Mouse (Mus musculus) adipocyte (in vitro differentiated cells): ENCODE results near the gene Rpl9.
A peak's percentile ranks its signal among the peaks of the same experiment; 100 is the strongest.

Experiments
- DNase-seq: peaks from one replicate; pipeline ENCODE4 v3.0.0-alpha.2; 2016; ENCODE audit warnings: low spot score

The Rpl9 gene

DNA sequence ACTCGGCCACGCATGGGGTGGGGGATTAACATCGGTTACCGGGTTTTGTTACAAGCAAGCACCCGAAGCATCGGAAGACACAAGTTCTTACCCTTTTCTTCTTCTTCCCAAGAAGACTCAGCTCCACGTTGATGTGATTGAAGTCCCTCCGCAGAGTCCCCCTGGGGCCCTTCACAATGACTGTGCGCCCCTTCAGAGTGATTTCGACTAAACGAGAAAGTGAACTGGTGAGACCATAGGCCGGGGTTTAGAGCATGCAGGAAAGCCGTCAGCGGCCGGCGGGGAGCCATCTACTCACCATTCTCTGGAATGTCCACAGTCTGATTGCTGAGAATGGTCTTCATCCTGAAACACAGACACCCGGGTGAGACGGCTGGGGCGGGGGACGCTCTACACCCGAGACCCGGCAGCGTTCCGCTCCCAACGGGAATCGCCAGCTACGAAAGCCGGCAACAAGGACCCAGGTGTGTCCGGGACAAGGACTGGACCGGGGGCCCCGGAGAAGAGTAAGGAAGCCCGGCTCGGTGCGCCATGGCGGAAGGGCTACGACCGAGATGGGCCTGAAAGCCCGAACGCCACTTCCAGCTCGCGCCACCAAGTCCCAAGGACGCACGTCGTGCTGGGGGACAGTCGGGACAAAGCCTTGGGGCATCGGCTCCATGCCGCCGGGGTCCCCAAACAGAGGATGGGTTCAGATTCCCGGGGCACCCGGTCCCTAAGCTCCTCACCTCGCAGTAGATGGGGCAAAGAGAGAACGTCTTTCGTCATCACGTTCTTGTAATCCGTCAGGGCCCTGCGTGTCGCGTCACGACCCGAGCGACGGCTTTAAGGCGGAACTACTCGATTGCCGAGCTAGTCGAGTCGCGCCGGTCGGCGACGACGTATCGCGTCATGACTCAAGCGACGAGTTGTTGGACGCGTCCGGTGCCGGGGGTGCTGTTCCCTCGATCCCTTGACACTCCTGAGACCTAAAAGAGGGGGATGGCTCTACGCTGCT is at the start of gene Rpl9, which contains the start of gene Lias:
Gene Rpl9 (minus strand): TSS at position 797 of the 997 bp plus-strand sequence.
Gene Lias (plus strand): TSS at position 850 of the 997 bp plus-strand sequence.
- peak; percentile 96 for DNase-seq

DNA sequence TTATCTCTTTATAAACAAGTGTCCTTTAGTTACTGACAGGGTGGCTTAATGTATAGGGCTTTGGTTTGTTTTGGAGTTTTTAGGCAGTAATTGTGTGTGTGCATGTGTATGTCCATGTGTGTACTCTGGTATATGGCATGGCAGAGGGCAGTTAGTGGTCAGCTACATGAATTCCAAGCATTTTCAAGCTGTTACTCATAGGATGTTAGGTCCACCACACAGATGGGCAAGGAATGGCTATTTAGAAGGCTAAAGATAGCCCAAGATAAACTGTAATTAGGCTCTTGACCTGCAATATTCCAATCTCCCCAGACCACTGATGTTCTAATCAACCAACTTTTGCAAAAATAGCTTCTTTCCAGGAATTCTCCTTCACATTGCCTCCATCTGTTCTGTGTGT is 46.8 kb upstream of the Rpl9 start:
- no peak for DNase-seq

DNA sequence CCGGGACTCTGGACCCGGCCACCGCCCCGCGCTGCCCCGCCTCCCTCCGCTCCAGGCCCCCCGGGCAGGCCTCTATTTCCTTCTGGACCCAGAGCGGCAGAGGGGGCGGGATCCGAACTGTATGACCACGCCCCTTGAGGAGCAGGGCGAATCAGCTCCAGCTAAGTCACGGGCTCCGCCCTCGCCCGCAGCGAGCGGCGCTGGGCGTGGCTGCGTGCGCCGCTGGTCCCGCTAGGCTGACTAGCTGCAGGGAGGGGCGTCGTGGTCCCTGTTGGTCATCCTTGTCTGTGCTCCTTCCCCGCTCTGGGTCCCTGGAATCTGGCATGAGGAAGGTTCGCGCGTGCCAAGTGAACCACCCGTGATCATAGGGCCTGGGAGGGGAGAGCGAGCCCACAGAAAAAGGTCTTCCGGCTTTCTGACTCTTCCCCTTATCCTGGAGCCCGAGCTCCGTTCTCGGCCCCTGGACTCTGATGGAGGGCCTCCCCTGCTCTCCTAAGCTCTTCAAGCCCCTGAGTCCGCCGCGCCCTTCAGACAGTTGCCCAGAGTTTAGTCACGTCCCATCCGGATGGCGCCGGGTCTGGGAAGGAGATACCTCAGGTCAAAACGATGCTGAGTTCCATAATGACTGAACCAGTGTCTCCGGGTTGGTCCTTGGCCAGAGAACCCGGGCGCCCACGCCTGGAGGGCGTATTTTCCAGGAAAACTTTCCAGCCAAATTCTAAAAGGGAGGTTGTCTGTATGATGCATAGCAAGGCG is 44.7 kb upstream of the Rpl9 start, which contains the start of gene Ugdh:
Gene Ugdh (minus strand): TSS at position 144 of the 756 bp plus-strand sequence.
- peak; percentile 97 for DNase-seq

DNA sequence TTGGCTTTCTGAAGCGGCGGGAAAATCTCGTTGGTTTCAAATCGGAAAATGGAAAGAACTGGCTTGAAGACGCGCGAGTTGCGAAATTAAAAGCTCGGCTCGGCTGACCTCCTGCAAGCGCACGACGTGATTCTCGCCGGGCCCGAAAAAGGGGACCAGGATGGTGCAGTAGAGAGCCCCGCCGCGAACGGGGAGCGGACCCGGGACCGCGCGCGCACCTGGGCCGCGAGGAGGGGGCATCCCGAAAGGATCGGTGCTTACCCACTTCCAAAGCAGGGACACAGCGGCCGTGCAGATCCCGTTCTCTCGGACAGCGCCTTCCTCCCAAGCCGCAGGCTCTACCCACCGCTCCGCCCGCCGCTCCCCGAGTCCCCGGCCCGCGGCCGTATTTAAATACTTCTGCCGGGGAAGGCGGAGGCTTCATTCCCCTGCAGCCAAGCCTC is 44.1 kb upstream of the Rpl9 start:
- peak; percentile 70 for DNase-seq

DNA sequence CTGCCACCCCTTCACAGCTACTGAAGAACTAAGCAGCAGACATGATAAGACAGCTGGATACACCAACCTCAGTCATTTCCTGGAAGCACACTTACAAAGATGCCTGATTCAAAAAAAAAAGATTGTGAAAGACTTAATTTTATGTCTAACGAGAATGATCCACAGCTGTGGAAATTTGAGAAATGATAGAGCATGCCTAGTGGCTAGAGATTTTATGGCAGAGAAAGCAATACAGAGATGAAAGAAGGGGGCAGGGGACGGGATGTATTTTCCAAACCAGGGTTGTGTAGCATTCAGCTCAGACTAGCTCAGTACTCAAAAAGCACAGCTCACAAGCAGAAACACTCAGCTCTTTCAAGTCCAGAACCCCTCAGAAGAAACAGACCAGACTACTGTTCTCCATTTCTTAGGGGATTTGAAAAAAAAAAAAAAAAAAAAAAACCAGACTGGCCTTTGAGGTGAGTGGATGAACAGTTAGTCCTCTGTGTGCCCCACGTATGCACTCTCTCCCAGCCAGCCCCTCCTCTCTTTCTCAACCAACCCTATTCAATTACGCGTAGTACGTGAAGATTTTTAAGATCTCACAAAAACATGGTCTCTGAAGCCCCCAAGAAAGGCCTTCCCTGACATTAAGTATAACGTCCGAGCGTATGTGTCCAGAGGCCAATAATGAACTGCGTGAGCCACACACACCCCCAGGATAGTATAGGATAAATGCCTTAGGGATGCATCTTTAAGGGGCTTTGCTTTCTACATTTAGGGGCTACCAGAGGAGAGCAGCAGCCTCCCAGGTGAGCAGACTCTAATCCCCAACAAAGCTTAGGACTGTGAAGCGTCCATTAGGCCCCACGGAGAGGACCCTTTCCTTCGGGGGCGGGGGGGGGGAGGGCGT is 43.5 kb upstream of the Rpl9 start:
- DNase-seq, result peak; percentile 48

DNA sequence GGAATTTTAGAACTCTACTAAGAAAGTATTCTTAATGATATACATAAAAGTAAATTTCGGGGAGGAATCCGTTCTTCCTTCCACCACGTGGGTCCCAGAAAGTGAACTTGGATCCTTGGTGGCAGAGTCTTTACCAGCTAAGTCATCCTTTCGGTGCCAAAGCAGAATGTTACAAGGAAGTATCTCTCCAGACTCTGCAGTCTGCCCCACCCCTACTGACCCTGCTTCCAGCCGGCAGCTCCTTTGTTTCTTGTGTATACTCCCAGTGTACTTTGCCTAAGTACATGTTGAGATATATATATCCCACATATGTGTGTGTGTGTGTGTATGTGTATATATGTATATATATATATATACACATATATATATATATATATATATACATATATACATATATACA is 38.2 kb upstream of the Rpl9 start:
- no peak for DNase-seq

DNA sequence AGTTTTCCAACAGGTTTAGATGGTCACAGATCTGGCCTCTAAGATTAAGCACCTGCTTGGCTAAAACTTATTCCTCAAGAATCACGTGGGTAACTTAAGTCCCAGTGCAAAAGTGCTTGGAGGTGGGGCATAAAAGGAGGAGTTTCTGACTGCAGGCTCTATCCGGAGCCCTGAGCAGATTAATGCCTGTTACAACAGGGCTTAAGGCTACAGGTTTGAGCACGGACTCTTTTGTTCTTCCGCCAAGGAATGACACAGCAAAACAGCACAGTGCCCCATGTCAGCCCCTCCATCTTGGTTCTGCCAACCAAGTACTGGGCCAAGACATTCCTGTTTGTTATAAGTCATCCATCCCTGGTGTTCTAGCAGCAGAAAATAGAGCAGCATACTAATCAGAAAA is 37.1 kb upstream of the Rpl9 start:
- no peak for DNase-seq

DNA sequence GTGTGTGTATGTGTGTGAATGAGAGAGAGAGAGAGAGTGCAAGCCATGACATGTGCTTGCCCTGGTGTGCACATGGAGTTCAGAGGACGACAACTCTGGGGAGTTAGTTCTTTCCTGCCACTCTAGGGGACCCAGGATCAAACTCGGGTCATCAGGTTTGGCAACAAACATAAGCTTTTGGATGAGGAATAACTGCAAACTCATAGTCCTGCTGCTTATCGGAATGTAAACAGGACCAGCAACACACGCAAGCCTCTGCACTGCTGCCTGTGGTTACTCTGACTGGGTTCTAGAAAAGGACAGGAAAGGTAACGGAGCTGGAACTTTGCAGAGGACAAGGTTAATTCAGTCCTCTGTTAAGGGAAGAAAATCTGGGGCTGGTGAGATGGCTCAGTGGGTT is 34.0 kb upstream of the Rpl9 start:
- no peak for DNase-seq

DNA sequence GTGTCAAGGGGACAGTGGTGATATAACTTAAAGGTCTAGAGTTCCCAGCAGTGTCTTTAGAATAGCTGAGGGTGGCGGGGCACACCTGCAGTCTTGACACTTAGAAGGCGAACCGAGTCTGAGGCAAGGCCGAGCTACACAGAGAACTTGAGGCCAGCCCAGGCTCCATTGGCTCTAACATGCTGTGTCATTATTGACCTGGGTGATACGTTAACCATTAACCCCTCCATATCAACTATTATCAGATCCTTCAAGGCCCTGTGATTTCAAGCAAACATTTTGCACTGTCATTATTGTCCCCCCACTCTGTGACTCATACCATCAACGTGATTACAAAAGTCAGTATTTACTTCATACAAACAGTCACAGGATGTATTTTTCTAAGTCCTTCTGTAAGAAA is 33.0 kb upstream of the Rpl9 start:
- DNase-seq, result no peak

DNA sequence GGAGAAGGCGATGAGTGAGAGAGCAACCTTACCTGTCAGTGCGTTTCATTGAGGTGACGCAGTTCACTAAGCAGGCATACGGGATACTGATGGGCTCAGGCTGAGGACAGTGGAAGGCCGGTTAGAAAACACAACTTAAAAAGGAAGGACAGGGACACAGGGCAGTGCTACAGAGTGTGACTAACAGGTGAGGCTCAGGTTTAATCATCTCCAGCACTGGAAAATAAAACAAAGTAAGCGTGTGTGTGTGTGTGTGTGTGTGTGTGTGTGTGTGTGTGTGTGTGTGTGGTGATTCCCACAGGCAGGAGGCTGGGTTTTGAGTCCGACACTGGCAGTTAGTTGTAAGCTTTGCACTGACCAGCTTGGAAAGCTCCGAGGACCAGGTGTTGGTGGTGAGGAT is 31.6 kb upstream of the Rpl9 start:
- no peak for DNase-seq

DNA sequence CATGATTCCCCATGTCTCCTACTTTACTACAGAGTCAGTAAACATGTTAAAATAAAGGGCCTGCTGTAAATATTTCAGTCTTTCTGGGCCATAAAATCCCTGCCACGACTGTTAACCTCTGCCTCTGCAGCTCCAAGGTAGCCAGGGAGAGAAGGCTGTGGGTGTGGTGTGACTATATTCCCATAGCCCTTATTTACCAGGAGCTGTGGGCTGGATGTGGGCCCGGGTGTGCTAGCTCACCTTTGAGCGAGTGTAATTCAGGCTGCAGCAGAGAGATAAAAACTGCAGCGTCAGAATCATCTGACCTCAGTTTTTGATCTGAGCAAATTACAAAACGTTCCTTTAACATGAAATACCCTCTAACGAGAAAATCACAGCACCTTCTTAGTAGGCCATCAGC is 29.6 kb upstream of the Rpl9 start:
- no peak for DNase-seq

DNA sequence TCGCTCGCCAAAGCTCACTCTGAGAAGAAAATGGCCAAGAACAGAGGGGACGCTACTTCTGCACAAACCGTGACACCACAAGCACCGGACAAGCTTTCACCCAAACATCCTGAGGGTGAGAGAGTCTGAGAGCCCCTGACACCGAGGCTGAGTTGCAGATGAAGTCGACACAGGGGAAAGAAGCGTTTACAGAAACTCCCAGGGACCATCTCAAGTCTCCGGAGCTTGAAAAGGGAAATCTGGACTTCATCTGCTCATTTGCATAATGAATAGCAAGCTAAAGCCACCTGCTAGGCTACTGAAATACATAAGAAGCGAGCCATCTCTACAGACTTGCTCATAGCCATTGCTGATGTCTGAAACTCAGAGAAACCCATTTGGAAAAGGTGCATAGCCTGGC is 27.9 kb upstream of the Rpl9 start:
- no peak for DNase-seq

DNA sequence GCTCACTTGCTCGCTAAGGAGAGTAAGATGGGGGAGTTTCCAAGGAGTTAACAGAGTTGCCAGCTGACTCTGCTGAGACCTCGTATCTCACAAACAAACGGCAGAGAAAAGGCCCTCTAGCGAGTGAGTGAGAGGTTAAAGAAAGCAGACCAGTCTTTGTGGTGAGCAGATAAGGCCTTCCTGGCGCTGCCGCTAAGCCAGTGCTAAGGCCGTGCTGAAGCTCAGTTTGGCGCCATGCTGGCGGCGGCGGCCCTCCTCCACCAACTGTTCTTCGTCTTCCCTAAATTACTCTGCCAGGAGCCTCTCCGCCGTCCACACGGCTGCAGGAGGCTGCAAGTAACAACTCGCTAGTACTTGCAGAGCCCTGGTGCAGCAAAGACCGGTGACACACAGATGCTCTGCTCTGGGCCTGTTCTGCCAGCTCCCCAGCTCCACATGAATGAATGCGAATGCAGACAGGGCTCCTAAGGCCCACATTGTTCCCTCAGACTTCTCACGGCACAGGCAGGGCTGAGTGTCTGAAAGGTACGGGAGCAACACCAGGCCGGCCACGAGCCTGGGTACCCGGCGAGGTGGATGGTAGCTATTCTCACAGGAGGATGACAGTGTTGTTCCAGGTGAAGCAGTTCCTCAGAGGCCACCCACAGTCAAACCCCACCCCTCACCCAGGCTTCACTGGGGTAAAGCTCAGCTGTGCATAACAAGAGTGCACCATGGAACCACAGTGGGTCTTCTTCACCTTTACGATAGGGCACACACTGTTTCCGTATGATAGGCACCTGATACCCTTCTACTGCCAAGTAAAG is 24.6 kb upstream of the Rpl9 start:
- DNase-seq, result no peak

DNA sequence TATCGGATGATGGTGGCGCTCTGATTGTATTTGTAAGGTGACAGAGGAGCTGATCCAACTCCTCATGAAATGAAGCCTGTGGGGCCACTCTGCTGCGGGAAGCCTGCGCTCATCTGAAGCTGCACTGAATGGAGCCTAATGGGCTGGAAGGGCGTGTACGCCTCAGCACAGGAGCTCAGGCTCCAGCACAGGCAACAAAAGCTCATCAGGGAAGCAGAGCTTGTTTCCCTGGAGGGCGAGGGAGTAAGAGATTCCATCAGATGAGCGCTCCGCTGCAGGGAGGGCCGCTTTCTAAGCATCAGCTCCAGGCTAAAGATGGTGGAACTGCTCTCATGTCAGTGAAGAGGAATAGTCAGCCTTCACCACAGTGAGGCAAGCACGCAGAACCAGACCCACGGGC is 16.7 kb upstream of the Rpl9 start:
- no peak for DNase-seq

DNA sequence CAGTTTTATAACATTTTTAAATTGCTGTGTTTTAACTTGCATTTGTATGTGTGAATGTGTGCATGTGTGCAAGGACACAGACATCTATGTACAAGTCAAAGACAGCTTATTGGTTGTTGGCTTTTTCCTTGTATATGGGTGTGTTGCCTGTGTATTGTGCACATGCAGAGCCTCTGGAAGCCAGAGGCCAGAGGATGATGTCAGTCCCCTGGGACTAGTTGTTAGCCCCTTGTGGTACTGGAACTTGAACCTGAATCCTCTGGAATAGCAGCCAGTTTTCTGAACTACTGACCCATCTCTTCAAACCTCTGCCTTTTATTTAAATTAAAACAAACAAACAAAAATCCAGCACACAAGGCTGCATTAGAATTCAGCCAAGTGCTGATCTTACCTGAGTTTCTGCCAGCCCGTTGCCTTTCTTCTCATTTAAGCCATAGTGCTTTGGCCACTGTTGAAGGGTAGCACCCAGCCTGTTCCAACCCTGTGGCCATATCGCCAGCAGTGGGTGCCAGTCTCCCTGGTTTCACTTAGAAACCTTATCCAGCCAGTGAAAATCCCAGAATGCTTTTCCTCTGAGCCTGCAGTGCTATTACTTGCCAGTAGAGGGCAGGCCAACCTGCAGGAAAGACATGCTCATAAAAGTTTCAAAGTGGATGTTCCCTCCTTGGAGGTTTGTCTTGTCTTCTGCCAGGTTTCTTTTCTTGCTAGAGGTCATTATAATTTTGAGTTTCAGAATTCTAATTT is 10.2 kb upstream of the Rpl9 start:
- peak; percentile 91 for DNase-seq

DNA sequence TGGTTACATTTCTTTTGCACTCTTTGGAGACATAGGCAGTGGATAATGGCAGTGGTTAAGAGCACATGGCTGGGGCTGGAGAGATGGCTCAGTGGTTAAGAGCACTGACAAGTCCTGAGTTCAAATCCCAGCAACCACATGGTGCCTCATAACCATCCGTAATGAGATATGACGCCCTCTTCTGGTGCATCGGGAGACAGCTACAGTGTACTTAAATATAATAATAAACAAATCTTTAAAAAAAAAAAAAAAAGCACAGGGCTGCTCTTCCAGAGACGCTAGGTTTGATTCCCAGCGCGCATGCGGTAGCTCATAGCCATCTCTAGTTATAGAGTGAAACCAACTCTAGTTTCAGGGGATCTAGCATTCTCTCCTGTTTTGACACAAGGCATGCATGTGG is 3.2 kb upstream of the Rpl9 start:
- DNase-seq, result no peak

DNA sequence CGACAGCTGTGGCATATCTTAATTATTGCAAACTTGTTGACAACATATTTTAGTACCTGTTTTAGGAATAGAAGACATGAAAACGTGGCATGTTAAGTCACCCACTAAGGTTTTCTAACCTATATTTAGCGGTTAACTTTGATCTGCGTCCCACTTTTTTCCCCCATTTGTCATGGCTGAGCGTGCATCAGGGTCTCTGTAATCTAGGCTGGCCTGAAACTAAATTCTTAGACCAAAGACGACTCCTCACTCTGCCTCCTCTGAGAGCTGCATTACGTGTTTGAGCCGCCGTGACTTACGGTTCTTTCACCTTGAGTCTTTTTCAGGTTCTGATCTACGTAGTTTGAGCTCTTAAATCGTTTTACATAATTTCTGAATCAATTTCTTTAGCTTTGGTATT is 509 bp upstream of the Rpl9 start:
- no peak for DNase-seq

DNA sequence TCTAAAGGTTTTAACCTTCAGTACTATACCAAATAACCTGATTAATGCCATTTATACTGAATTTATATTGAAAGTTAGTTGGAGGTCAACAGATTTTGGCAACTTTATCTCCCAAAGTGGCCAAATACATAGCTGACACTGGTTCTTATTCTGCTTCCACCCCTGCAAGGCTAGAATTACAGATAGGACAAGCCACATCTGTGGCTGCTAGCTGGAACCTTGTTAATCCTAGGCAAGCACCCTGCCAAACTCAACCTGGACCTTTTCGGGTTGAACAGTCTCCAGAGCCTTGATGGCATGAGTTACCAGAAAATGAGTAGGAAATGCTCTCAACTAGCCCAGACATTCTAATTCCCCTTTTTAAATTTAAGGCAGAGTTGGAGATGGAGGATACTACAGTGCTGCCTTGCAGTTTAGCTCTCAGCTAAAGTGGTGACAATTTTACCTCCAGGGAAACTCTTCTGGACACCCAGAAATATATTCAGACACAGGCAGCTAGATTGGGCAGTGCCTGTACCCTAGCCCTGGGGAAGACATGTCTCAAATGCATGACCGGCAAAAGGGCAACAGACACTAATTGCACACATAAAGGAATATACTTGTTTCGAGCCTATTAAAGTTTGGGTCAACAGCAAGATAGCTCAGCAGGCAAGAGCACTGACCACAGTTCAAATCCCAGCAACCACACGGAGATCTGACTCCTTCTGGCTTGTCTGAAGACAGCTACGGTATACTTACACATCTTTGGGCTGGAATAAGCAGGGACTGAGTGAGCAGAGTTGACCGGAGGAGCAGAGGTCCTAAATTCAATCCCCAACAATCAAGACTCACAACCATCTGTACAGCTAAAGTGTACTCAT is 4.0 kb downstream of the Rpl9 start:
- peak; percentile 33 for DNase-seq

DNA sequence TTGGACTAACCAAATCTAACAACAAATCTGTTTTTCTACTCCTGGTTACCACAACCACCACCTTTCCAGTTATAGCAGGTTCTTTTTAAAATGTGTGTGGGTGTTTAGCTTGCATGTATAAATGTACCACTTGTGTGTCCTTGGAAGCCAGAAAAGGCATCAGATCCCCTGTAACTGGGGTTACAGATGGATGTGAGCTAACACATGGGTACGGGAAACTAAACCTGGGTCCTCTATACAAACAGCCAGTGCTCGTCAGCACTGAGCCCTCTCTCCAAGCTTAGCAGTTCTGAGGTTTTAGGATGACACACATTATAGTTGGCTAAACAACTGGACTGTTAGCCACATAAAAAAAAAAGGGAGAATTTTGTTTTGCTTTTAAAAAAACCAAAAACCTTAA is 5.5 kb downstream of the Rpl9 start:
- no peak for DNase-seq
